1 mouse cellular context compared by ENCODE assay signal in the genomic region with DNA sequence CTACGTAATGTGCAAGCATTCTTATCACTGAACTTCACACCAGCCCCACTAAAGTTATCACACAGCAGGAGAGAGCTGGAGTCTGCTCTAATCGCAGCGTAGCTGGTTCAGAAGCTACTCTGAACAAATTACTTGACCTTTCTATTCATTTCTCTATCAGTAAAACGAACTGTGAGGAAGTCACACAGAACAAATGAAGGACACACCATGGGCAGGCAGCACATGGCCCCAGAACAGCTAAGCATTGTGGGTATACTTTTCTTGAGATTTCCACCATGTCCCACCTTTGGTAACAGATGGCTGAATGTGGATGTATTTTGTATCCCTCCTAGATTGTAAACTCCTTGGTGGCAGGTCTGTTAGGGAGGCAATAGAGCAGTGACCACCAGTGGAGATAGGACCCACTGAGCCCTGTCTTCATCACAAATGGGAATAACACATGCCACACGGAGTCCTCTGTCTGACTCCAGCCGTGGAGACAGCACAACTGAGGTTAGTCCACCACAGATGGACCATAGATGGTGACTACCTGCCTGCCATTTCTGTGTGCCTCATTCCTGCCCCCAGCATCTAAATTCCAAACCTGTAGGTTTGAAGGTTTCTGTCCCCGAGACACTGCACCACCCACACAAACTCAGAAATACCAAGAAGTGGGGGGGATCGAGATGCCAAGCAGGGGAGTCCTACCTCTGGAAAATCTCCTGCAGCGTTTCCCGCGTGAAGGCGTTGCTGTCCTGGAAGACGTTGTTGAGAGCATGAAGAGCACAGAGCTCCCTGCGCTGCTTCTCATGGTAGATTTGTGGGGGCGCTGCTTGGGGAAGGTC.
TF ChIP-seq lines count a peak whose summit lies in the region.

No protein-coding gene starts in this region.

TF ChIP-seq in MEL, 35 proteins besides CTCF, POLR2A, EP300 and RAD21:
- TF ChIP-seq ZMIZ1 (IDR thresholded peaks at IDR 0.05; ENCODE audit: low read depth, low read length) (peak; percentile 12; the same call in 1 of the 2 replicates), MYC (IDR thresholded peaks at IDR 0.05; ENCODE audit: low read depth, low read length) (peak; percentile 97), ZKSCAN1 (IDR thresholded peaks at IDR 0.05; ENCODE audit: low read depth, low read length) (no peak), GABPA (IDR thresholded peaks at IDR 0.05; ENCODE audit: low read depth, low read length) (no peak), TBP (IDR thresholded peaks at IDR 0.05; ENCODE audit: low read depth, low read length) (peak; percentile 39; the same call in 1 of the 2 replicates), MAX (IDR thresholded peaks at IDR 0.05; ENCODE audit: low read length) (peak; percentile 95), ETS1 (IDR thresholded peaks at IDR 0.05; ENCODE audit: low read depth, low read length) (peak; percentile 57), CHD2 (IDR thresholded peaks at IDR 0.05; ENCODE audit: low read length) (no peak), KAT2A (conservative IDR thresholded peaks at IDR 0.05; ENCODE audit: low read depth, low read length) (no peak), MAFK (IDR thresholded peaks at IDR 0.05; ENCODE audit: borderline replicate concordance, low read depth, low read length) (no peak), ZNF384 (IDR thresholded peaks at IDR 0.05; ENCODE audit: low read depth, low read length) (no peak), BHLHE40 (IDR thresholded peaks at IDR 0.05; ENCODE audit: borderline replicate concordance, low read depth, low read length) (no peak), E2F4 (IDR thresholded peaks at IDR 0.05; ENCODE audit: borderline replicate concordance, low read depth, low read length) (no peak), CHD1 (IDR thresholded peaks at IDR 0.05; ENCODE audit: low read depth, low read length) (no peak), RCOR1 (IDR thresholded peaks at IDR 0.05; ENCODE audit: low read depth, low read length) (no peak), ELF1 (IDR thresholded peaks at IDR 0.05; ENCODE audit: low read depth, low read length) (no peak), POLR2AphosphoS2 (IDR thresholded peaks at IDR 0.05; ENCODE audit: low read length) (no peak), TAL1 (IDR thresholded peaks at IDR 0.05; ENCODE audit: low read length) (peak; percentile 74), JUND (IDR thresholded peaks at IDR 0.05; ENCODE audit: low read depth, low read length) (no peak), SMC3 (IDR thresholded peaks at IDR 0.05; ENCODE audit: low read depth, low read length) (no peak), SIN3A (IDR thresholded peaks at IDR 0.05; ENCODE audit: low read length) (peak; percentile 92), UBTF (IDR thresholded peaks at IDR 0.05; ENCODE audit: borderline replicate concordance, insufficient read depth, low read depth, low read length) (no peak), MEF2A (IDR thresholded peaks at IDR 0.05; ENCODE audit: extremely low read depth, insufficient replicate concordance, low read depth, low read length, poor library complexity, severe bottlenecking) (no peak), GATA1 (IDR thresholded peaks at IDR 0.05; ENCODE audit: low read depth, low read length) (peak; percentile 85), USF2 (IDR thresholded peaks at IDR 0.05; ENCODE audit: borderline replicate concordance in 1 of 2, insufficient read depth in 1 of 2, low read depth in 1 of 2, low read length in 2 of 2) (no peak), NELFE (IDR thresholded peaks at IDR 0.05; ENCODE audit: low read depth, low read length) (0 out of 2 replicates have a peak, but pooled peaks have one; percentile 23), MYB (IDR thresholded peaks at IDR 0.05; ENCODE audit: low read depth, low read length) (no peak), HCFC1 (IDR thresholded peaks at IDR 0.05; ENCODE audit: low read depth, low read length) (0 out of 2 replicates have a peak, but pooled peaks have one; percentile 27), POLR2AphosphoS5 (IDR thresholded peaks at IDR 0.05; ENCODE audit: borderline replicate concordance, low read depth, low read length) (no peak), ZC3H11A (IDR thresholded peaks at IDR 0.05; ENCODE audit: low read depth, low read length) (no peak), USF1 (IDR thresholded peaks at IDR 0.05; ENCODE audit: low read depth, low read length) (0 out of 2 replicates have a peak, but pooled peaks have one; percentile 25), MXI1 (IDR thresholded peaks at IDR 0.05; ENCODE audit: low read depth, low read length) (peak; percentile 93), TCF12 (IDR thresholded peaks at IDR 0.05; ENCODE audit: low read depth, low read length) (peak; percentile 83), MAZ (IDR thresholded peaks at IDR 0.05; ENCODE audit: low read depth, low read length) (0 out of 2 replicates have a peak, but pooled peaks have one; percentile 26), NRF1 (IDR thresholded peaks at IDR 0.05; ENCODE audit: insufficient read depth, low read depth, low read length, poor library complexity, severe bottlenecking) (no peak)
TF ChIP-seq in MEL: peak in this region for 14.
